Mouse (Mus musculus): Measurements from ENCODE around the gene Olfr1414. TPM values are rescaled to one million over a fixed set of nuclear protein-coding genes. Genes with fewer than 3 reads are reported as not detected.
A peak's percentile ranks its signal among the peaks of the same experiment; 100 is the strongest.
"Not testable (repeated sequence)": the region's sequence is repeated elsewhere in the genome, so short reads cannot be mapped to it uniquely, and the experiment has no call there.

Olfr1414 gene
- total and polyA plus RNA-seq, 3 experiments = 0.22 TPM; not detected in 2

DNA sequence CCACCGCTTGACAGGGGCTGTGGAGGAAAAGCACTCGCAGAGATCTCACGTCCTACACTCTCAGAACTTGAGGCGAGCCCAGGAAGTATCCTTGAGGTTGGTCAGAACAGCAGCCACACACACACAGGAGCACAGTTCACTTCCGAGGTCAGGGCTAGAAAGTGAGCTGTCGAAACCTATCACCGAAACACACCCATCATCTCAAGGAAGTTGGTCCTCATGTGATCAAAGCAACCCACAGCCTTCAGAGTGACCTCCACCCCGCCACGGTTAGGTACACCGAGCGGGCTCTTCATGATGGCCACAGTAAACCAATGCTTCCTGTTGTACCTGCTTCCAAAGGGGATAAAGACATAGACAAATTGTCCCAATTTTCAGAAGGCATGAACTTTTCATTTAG is 3.1 kb downstream of the Olfr1414 start:
- ATAC-seq (ENCODE audit: extremely low read depth, insufficient number of reproducible peaks, low FRiP score, poor library complexity, severe bottlenecking) (no peak), DNase-seq (ENCODE audit: low spot score) (no peak)
- no peaks in the 10 kb centered on the region for H3K9me3 ChIP-seq (replicated peaks)
- H3K4me3 ChIP-seq (ENCODE audit: low read depth, low read length) = no peak overlapping the region
- no peaks in the 10 kb centered on the region for H3K36me3 ChIP-seq (replicated peaks)
- no peaks in the 10 kb centered on the region for H3K4me1 ChIP-seq (ENCODE audit: insufficient read depth, low read depth, low read length)
- TF ChIP-seq GATA1 (IDR thresholded peaks at IDR 0.05; ENCODE audit: borderline replicate concordance, low read length) = no peak
- no peak for TF ChIP-seq GATA2 (IDR thresholded peaks at IDR 0.05; ENCODE audit: borderline replicate concordance, low read depth, low read length)
- TF ChIP-seq TAL1 (conservative IDR thresholded peaks at IDR 0.05; ENCODE audit: low read depth, low read length) = no peak
- no peak for TF ChIP-seq POLR2AphosphoS5 (IDR thresholded peaks at IDR 0.05; ENCODE audit: insufficient replicate concordance, low read depth, low read length)
- no peak for TF ChIP-seq CTCF (IDR thresholded peaks at IDR 0.05; ENCODE audit: low read depth, low read length)
- H3K27me3 ChIP-seq (ENCODE audit: insufficient read depth, low read length) = peaks cover 3% of the 10 kb centered on the region; the same call in 1 of the 2 replicates

DNA sequence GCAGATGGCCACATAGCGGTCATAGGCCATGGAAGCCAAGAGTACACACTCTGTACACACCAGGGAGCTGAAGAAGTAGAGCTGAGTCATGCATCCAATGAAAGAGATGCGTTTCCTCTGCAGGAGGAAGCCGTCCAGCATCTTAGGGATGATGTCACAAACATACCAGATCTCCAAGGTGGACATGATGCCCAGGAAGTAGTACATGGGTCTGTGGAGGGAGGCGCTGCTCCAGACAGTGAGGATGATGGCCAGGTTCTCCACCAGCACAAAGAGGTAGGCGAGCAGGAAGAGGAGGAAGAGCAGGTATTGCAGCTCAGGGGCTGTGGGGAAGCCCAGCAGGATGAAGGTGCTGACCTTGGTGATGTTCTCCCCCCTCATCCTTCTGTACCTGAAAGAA is 6.8 kb downstream of the Olfr1414 start:
- H3K9me3 ChIP-seq (replicated peaks); ATAC-seq (ENCODE audit: extremely low read depth, insufficient number of reproducible peaks, low FRiP score, poor library complexity, severe bottlenecking); H3K27me3 ChIP-seq (ENCODE audit: insufficient read depth, low read length); H3K4me3 ChIP-seq (ENCODE audit: low read depth, low read length); H3K36me3 ChIP-seq (replicated peaks); DNase-seq (ENCODE audit: low spot score); H3K4me1 ChIP-seq (ENCODE audit: insufficient read depth, low read depth, low read length): not testable (repeated sequence)

- no peak for TF ChIP-seq POLR2AphosphoS5 (IDR thresholded peaks at IDR 0.05; ENCODE audit: insufficient replicate concordance, low read depth, low read length)
- TF ChIP-seq CTCF (IDR thresholded peaks at IDR 0.05; ENCODE audit: low read depth, low read length) = no peak
- TF ChIP-seq TAL1 (conservative IDR thresholded peaks at IDR 0.05; ENCODE audit: low read depth, low read length) = no peak
- TF ChIP-seq GATA2 (IDR thresholded peaks at IDR 0.05; ENCODE audit: borderline replicate concordance, low read depth, low read length) = no peak
- TF ChIP-seq GATA1 (IDR thresholded peaks at IDR 0.05; ENCODE audit: borderline replicate concordance, low read length) = no peak
- DNase-seq (ENCODE audit: low spot score) (no peak), ATAC-seq (ENCODE audit: extremely low read depth, insufficient number of reproducible peaks, low FRiP score, poor library complexity, severe bottlenecking) (no peak)
- Histone ChIP-seq H3K36me3 (replicated peaks) (no peaks in the 10 kb centered on the region), H3K4me1 (ENCODE audit: insufficient read depth, low read depth, low read length) (no peaks in the 10 kb centered on the region), H3K4me3 (ENCODE audit: low read depth, low read length) (no peak within 1 kb of the TSS), H3K27me3 (ENCODE audit: insufficient read depth, low read length) (no peaks in the 10 kb centered on the region), H3K9me3 (replicated peaks) (no peaks in the 10 kb centered on the region)
Observed at GRCm38 (mm10) chr1:92496001-92496400, 22.5 kb downstream of the Olfr1414 start, which contains the start of gene Olfr1415. Olfr1415 (minus strand) TSS chr1:92496101.

GRCm38 (mm10) chr1:92485013-92485412 is 33.4 kb downstream of the Olfr1414 start, which contains the start of gene Olfr1416:
Olfr1416 (minus strand) TSS chr1:92485113.
- Histone ChIP-seq H3K27me3 (ENCODE audit: insufficient read depth, low read length) (peaks cover 24% of the 10 kb centered on the region), H3K4me1 (ENCODE audit: insufficient read depth, low read depth, low read length) (no peaks in the 10 kb centered on the region), H3K36me3 (replicated peaks) (no peaks in the 10 kb centered on the region), H3K4me3 (ENCODE audit: low read depth, low read length) (no peak within 1 kb of the TSS), H3K9me3 (replicated peaks) (peaks cover 8% of the 10 kb centered on the region)
- no peak for ATAC-seq (ENCODE audit: extremely low read depth, insufficient number of reproducible peaks, low FRiP score, poor library complexity, severe bottlenecking)
- no peak for DNase-seq (ENCODE audit: low spot score)
- TF ChIP-seq POLR2AphosphoS5 (IDR thresholded peaks at IDR 0.05; ENCODE audit: insufficient replicate concordance, low read depth, low read length) (no peak), CTCF (IDR thresholded peaks at IDR 0.05; ENCODE audit: low read depth, low read length) (no peak), GATA2 (IDR thresholded peaks at IDR 0.05; ENCODE audit: borderline replicate concordance, low read depth, low read length) (no peak), GATA1 (IDR thresholded peaks at IDR 0.05; ENCODE audit: borderline replicate concordance, low read length) (no peak), TAL1 (conservative IDR thresholded peaks at IDR 0.05; ENCODE audit: low read depth, low read length) (no peak)

- TF ChIP-seq CTCF (IDR thresholded peaks at IDR 0.05; ENCODE audit: low read depth, low read length) = no peak
- no peak for TF ChIP-seq POLR2AphosphoS5 (IDR thresholded peaks at IDR 0.05; ENCODE audit: insufficient replicate concordance, low read depth, low read length)
- TF ChIP-seq GATA2 (IDR thresholded peaks at IDR 0.05; ENCODE audit: borderline replicate concordance, low read depth, low read length) = no peak
- TF ChIP-seq TAL1 (conservative IDR thresholded peaks at IDR 0.05; ENCODE audit: low read depth, low read length) = no peak
- TF ChIP-seq GATA1 (IDR thresholded peaks at IDR 0.05; ENCODE audit: borderline replicate concordance, low read length) = no peak
Observed at GRCm38 (mm10) chr1:92474066-92474578, 44.3 kb downstream of the Olfr1414 start.

GRCm38 (mm10) chr1:92473165-92474041 is 45.1 kb downstream of the Olfr1414 start, which contains the start of gene Ndufa10:
Ndufa10 (minus strand) TSS chr1:92473860.
- ATAC-seq (ENCODE audit: extremely low read depth, insufficient number of reproducible peaks, low FRiP score, poor library complexity, severe bottlenecking) (peak; percentile 83), DNase-seq (ENCODE audit: low spot score) (peak; percentile 93)
- Histone ChIP-seq H3K4me3 (ENCODE audit: low read depth, low read length) (peak within 1 kb of the TSS; percentile 88), H3K27me3 (ENCODE audit: insufficient read depth, low read length) (peaks cover 9% of the 10 kb centered on the region), H3K9me3 (replicated peaks) (no peaks in the 10 kb centered on the region), H3K4me1 (ENCODE audit: insufficient read depth, low read depth, low read length) (peaks cover 50% of the 10 kb centered on the region), H3K36me3 (replicated peaks) (peaks cover 38% of the 10 kb centered on the region)
- TF ChIP-seq TAL1 (conservative IDR thresholded peaks at IDR 0.05; ENCODE audit: low read depth, low read length) (no peak), GATA1 (IDR thresholded peaks at IDR 0.05; ENCODE audit: borderline replicate concordance, low read length) (no peak), POLR2AphosphoS5 (IDR thresholded peaks at IDR 0.05; ENCODE audit: insufficient replicate concordance, low read depth, low read length) (no peak), GATA2 (IDR thresholded peaks at IDR 0.05; ENCODE audit: borderline replicate concordance, low read depth, low read length) (no peak), CTCF (IDR thresholded peaks at IDR 0.05; ENCODE audit: low read depth, low read length) (no peak)

More at GRCm38 (mm10) chr1:92474066-92474578, 44.3 kb downstream of the Olfr1414 start:
- Histone ChIP-seq H3K36me3 (replicated peaks) (peaks cover 31% of the 10 kb centered on the region), H3K4me3 (ENCODE audit: low read depth, low read length) (peak overlapping the region; percentile 88), H3K9me3 (replicated peaks) (no peaks in the 10 kb centered on the region), H3K4me1 (ENCODE audit: insufficient read depth, low read depth, low read length) (peaks cover 48% of the 10 kb centered on the region), H3K27me3 (ENCODE audit: insufficient read depth, low read length) (peaks cover 10% of the 10 kb centered on the region)
- DNase-seq (ENCODE audit: low spot score) (peak; percentile 33), ATAC-seq (ENCODE audit: extremely low read depth, insufficient number of reproducible peaks, low FRiP score, poor library complexity, severe bottlenecking) (peak; percentile 35; the same call in 1 of the 2 replicates)

All from G1E (cell line).